Mouse (Mus musculus) large intestine, adult 2 months (tissue): ENCODE measurements around the gene Lrtm1. TPM values are rescaled to one million over a fixed set of nuclear protein-coding genes. Genes with fewer than 3 reads are reported as not detected.

ENCODE experiments used
- DNase-seq: peaks from one replicate; pipeline ENCODE4 v3.0.0-alpha.2; 2012; ENCODE audit warnings: low read depth, low spot score
- WGBS: fragments of 180-500 bp; shearing (Covaris S2); methylation state at CpG from one replicate; pipeline ENCODE4 v1.1.7; 2018; 5-methylcytosine and 5-hydroxymethylcytosine counted together
- polyA plus RNA-seq: library from polyadenylated mRNA; depleted of rRNA; stranded (reverse); fragments of >200 nt; gene quantifications from 2 replicates; pipeline ENCODE4 v1.2.3, GENCODE M21; 2012

The Lrtm1 gene
- polyA plus RNA-seq, 1 experiment = 0.02 TPM

- DNase-seq = no peak
- WGBS = 81% methylated on average over 11 of the region's 11 CpGs
Measured at GRCm38 (mm10) chr14:29029896-29030420, 11.9 kb downstream of the Lrtm1 start.

GRCm38 (mm10) chr14:29030519-29030918 lies 12.5 kb downstream of the Lrtm1 start:
- WGBS = 73% methylated on average over 9 of the region's 9 CpGs
- no peak for DNase-seq

GRCm38 (mm10) chr14:29031858-29032395 lies 13.9 kb downstream of the Lrtm1 start:
- WGBS = 69% methylated on average over 1 of the region's 1 CpGs
- no peak for DNase-seq

GRCm38 (mm10) chr14:29038246-29038645 lies 20.2 kb downstream of the Lrtm1 start:
- no peak for DNase-seq
- WGBS = 79% methylated on average over 5 of the region's 5 CpGs

- 80% methylated on average over 9 of the region's 9 CpGs for WGBS
- no peak for DNase-seq
Measured at GRCm38 (mm10) chr14:29040606-29041364, 22.8 kb downstream of the Lrtm1 start.

- WGBS = 69% methylated on average over 1 of the region's 1 CpGs
- DNase-seq = no peak
Measured at GRCm38 (mm10) chr14:29041498-29041897, 23.5 kb downstream of the Lrtm1 start.

GRCm38 (mm10) chr14:29042355-29042754 lies 24.3 kb downstream of the Lrtm1 start:
- DNase-seq = no peak
- WGBS = 64% methylated on average over 1 of the region's 1 CpGs

- WGBS = 53% methylated on average over 16 of the region's 16 CpGs
Measured at GRCm38 (mm10) chr14:29051951-29052835, 34.2 kb downstream of the Lrtm1 start.

GRCm38 (mm10) chr14:29060679-29061078 lies 42.7 kb downstream of the Lrtm1 start:
- DNase-seq = no peak

More at GRCm38 (mm10) chr14:29051951-29052835, 34.2 kb downstream of the Lrtm1 start:
- DNase-seq = no peak

- 72% methylated on average over 1 of the region's 1 CpGs for WGBS
- no peak for DNase-seq
Measured at GRCm38 (mm10) chr14:29061491-29061890, 43.5 kb downstream of the Lrtm1 start.

GRCm38 (mm10) chr14:29062676-29063075 lies 44.7 kb downstream of the Lrtm1 start:
- no peak for DNase-seq
- WGBS = 84% methylated on average over 2 of the region's 2 CpGs

- WGBS = 72% methylated on average over 4 of the region's 4 CpGs
- DNase-seq = no peak
Measured at GRCm38 (mm10) chr14:29073747-29074146, 55.7 kb downstream of the Lrtm1 start.

GRCm38 (mm10) chr14:29077418-29077817 lies 59.4 kb downstream of the Lrtm1 start:
- WGBS = 52% methylated on average over 3 of the region's 3 CpGs

GRCm38 (mm10) chr14:29080228-29080627 lies 62.2 kb downstream of the Lrtm1 start:
- DNase-seq = no peak
- WGBS = 74% methylated on average over 4 of the region's 4 CpGs

More at GRCm38 (mm10) chr14:29077418-29077817, 59.4 kb downstream of the Lrtm1 start:
- DNase-seq = no peak

- WGBS = 63% methylated on average over 4 of the region's 4 CpGs
- no peak for DNase-seq
Measured at GRCm38 (mm10) chr14:29080630-29081029, 62.6 kb downstream of the Lrtm1 start.

GRCm38 (mm10) chr14:29082171-29082570 lies 64.2 kb downstream of the Lrtm1 start:
- 87% methylated on average over 1 of the region's 1 CpGs for WGBS
- DNase-seq = no peak
